Mouse (Mus musculus) kidney, adult 2 months (tissue): ENCODE data around the gene Asap2.

Experiments used
- CTCF ChIP-seq: fragments of 200-500 bp; conservative IDR thresholded peaks from 2 replicates; pipeline ENCODE4 v1.5.1; 2011; ENCODE audit warnings: low read depth, mild to moderate bottlenecking, control low read depth, low read length, moderate library complexity, mixed read lengths; ENCODE audit not compliant: insufficient read depth, insufficient read length
- POLR2A ChIP-seq: fragments of 200-500 bp; IDR thresholded peaks from one replicate; pipeline ENCODE4 v1.6.1; 2011; ENCODE audit warnings: low read depth, low read length, control low read depth

- TF ChIP-seq CTCF (no peak), POLR2A (no peak)
Observed at GRCm38 (mm10) chr12:21125675-21126470, 135.6 kb downstream of the Asap2 start.
